Mouse (Mus musculus) stomach, embryonic 16.5 days (tissue): ENCODE measurements at regions not wholly inside any gene's neighbourhood (a gene's known extent, or its start where the extent isn't known, plus 50 kb on each side); places are given as distances from the start of the nearest gene placed in this dataset.
A peak's percentile ranks its signal among the peaks of the same experiment; 100 is the strongest.

Experiments used
- ATAC-seq: fragments of 200-750 bp; cut with Nextera tagmentation; 2 replicates; pipeline ENCODE4 v1.8.0; 2017; ENCODE audit warnings: moderate number of reproducible peaks, moderate TSS enrichment; ENCODE audit not compliant: insufficient read depth, low FRiP score
- H3K27ac ChIP-seq: fragments of 300-500 bp; sonication (generic); 2 replicates; pipeline ENCODE4 v1.5.1; 2014; ENCODE audit warnings: low read length
- H3K27me3 ChIP-seq: fragments of 300-500 bp; sonication (generic); 2 replicates; pipeline ENCODE4 v1.6.1; 2014; ENCODE audit warnings: low read length, control low read depth, mixed read lengths; ENCODE audit not compliant: control insufficient read depth, insufficient read depth
- H3K36me3 ChIP-seq: fragments of 300-500 bp; sonication (generic); 2 replicates; pipeline ENCODE4 v1.6.1; 2014; ENCODE audit warnings: low read length; ENCODE audit not compliant: control insufficient read depth, insufficient read depth
- H3K4me1 ChIP-seq: fragments of 300-500 bp; sonication (generic); 2 replicates; pipeline ENCODE4 v1.6.1; 2014; ENCODE audit warnings: low read length, control low read depth, mixed read lengths; ENCODE audit not compliant: control insufficient read depth, insufficient read depth
- H3K4me2 ChIP-seq: fragments of 300-500 bp; sonication (generic); 2 replicates; pipeline ENCODE4 v1.6.1; 2014; ENCODE audit warnings: low read depth, low read length, mixed read lengths
- H3K4me3 ChIP-seq: fragments of 300-500 bp; sonication (generic); replicated peaks from 2 replicates; pipeline ENCODE4 v1.5.1; 2014; ENCODE audit warnings: mild to moderate bottlenecking, low read length
- H3K9ac ChIP-seq: fragments of 300-500 bp; sonication (generic); 2 replicates; pipeline ENCODE4 v1.6.1; 2014; ENCODE audit warnings: low read length
- H3K9me3 ChIP-seq: fragments of 300-500 bp; sonication (generic); replicated peaks from 2 replicates; pipeline ENCODE4 v1.6.1; 2016; ENCODE audit warnings: low read length, control low read depth; ENCODE audit not compliant: control insufficient read depth
- WGBS: fragments of 180-500 bp; shearing (Covaris S2); extraction: QIAGEN DNeasy Blood & Tissue Kit; methylation state at CpG from one replicate; pipeline ENCODE4 v1.1.7; 2014; 5-methylcytosine and 5-hydroxymethylcytosine counted together

- ATAC-seq: no peak
- Histone ChIP-seq H3K4me1 (0 out of 2 replicates have a peak, but pooled peaks cover 3% of the 10 kb centered on the region), H3K4me2 (no peak overlapping the region), H3K9me3 (no peaks in the 10 kb centered on the region), H3K27me3 (no peaks in the 10 kb centered on the region), H3K36me3 (no peaks in the 10 kb centered on the region), H3K27ac (no peak overlapping the region), H3K9ac (no peak overlapping the region), H3K4me3 (no peak overlapping the region)
- 73% methylated on average over 7 of the region's 7 CpGs for WGBS
These were observed 63.6 kb upstream of the Ralgps2 start for GRCm38 (mm10) chr1:157003034-157003433.

GRCm38 (mm10) chr1:157002258-157002657, 62.8 kb upstream of the Ralgps2 start:
- 88% methylated on average over 2 of the region's 2 CpGs for WGBS
- ATAC-seq: no peak
- H3K9me3 ChIP-seq: no peaks in the 10 kb centered on the region
- no peaks in the 10 kb centered on the region for H3K27me3 ChIP-seq
- no peak overlapping the region for H3K4me3 ChIP-seq
- H3K4me1 ChIP-seq: peaks cover 3% of the 10 kb centered on the region; the same call in 1 of the 2 replicates
- no peaks in the 10 kb centered on the region for H3K36me3 ChIP-seq
- H3K9ac ChIP-seq: no peak overlapping the region
- no peak overlapping the region for H3K4me2 ChIP-seq
- no peak overlapping the region for H3K27ac ChIP-seq

GRCm38 (mm10) chr1:157001008-157001660, 61.7 kb upstream of the Ralgps2 start:
- H3K9ac ChIP-seq: no peak overlapping the region
- no peaks in the 10 kb centered on the region for H3K36me3 ChIP-seq
- no peak overlapping the region for H3K4me3 ChIP-seq
- H3K9me3 ChIP-seq: no peaks in the 10 kb centered on the region
- H3K4me1 ChIP-seq: peaks cover 3% of the 10 kb centered on the region; the same call in 1 of the 2 replicates
- H3K27me3 ChIP-seq: no peaks in the 10 kb centered on the region
- WGBS: 47% methylated on average over 6 of the region's 6 CpGs
- no peak overlapping the region for H3K4me2 ChIP-seq
- peak; percentile 67; the same call in 1 of the 2 replicates for ATAC-seq
- peak overlapping the region; percentile 68; the same call in 1 of the 2 replicates for H3K27ac ChIP-seq

- ATAC-seq: no peak
- H3K4me3 ChIP-seq: no peak overlapping the region
- H3K27me3 ChIP-seq: no peaks in the 10 kb centered on the region
- peak overlapping the region; percentile 66 for H3K27ac ChIP-seq
- no peak overlapping the region; the same call in 1 of the 2 replicates for H3K9ac ChIP-seq
- H3K36me3 ChIP-seq: no peaks in the 10 kb centered on the region
- no peak overlapping the region for H3K4me2 ChIP-seq
- WGBS: 56% methylated on average over 8 of the region's 8 CpGs
- H3K4me1 ChIP-seq: peaks cover 3% of the 10 kb centered on the region; the same call in 1 of the 2 replicates
- no peaks in the 10 kb centered on the region for H3K9me3 ChIP-seq
These were observed 60.5 kb upstream of the Ralgps2 start for GRCm38 (mm10) chr1:156999947-157000346.

GRCm38 (mm10) chr1:156999272-156999671, 59.8 kb upstream of the Ralgps2 start:
- no peak for ATAC-seq
- no peak overlapping the region for H3K27ac ChIP-seq
- 83% methylated on average over 8 of the region's 8 CpGs for WGBS
- H3K4me2 ChIP-seq: no peak overlapping the region
- H3K4me3 ChIP-seq: no peak overlapping the region
- no peaks in the 10 kb centered on the region for H3K27me3 ChIP-seq
- no peak overlapping the region for H3K9ac ChIP-seq
- H3K4me1 ChIP-seq: peaks cover 5% of the 10 kb centered on the region; the same call in 1 of the 2 replicates
- no peaks in the 10 kb centered on the region for H3K9me3 ChIP-seq
- no peaks in the 10 kb centered on the region for H3K36me3 ChIP-seq

- Histone ChIP-seq H3K9ac (no peak overlapping the region), H3K36me3 (no peaks in the 10 kb centered on the region), H3K4me2 (no peak overlapping the region), H3K9me3 (no peaks in the 10 kb centered on the region), H3K4me3 (no peak overlapping the region), H3K4me1 (peaks cover 8% of the 10 kb centered on the region; the same call in 1 of the 2 replicates), H3K27me3 (no peaks in the 10 kb centered on the region), H3K27ac (no peak overlapping the region)
- WGBS: 54% methylated on average over 12 of the region's 12 CpGs
- ATAC-seq: peak; percentile 42; the same call in 1 of the 2 replicates
These were observed 58.3 kb upstream of the Ralgps2 start for GRCm38 (mm10) chr1:156997476-156998305.

- Histone ChIP-seq H3K27me3 (no peaks in the 10 kb centered on the region), H3K36me3 (no peaks in the 10 kb centered on the region), H3K9ac (no peak overlapping the region), H3K4me1 (peaks cover 10% of the 10 kb centered on the region; the same call in 1 of the 2 replicates), H3K9me3 (no peaks in the 10 kb centered on the region), H3K4me3 (no peak overlapping the region), H3K27ac (peak overlapping the region; percentile 2; the same call in 1 of the 2 replicates), H3K4me2 (no peak overlapping the region)
- WGBS: 81% methylated on average over 10 of the region's 10 CpGs
- no peak for ATAC-seq
These were observed 57.6 kb upstream of the Ralgps2 start for GRCm38 (mm10) chr1:156997033-156997432.

GRCm38 (mm10) chr1:156996084-156996880, 56.9 kb upstream of the Ralgps2 start:
- 82% methylated on average over 10 of the region's 10 CpGs for WGBS
- H3K9ac ChIP-seq: no peak overlapping the region
- no peak overlapping the region for H3K4me2 ChIP-seq

More at GRCm38 (mm10) chr1:156996084-156996880, 56.9 kb upstream of the Ralgps2 start:
- no peak overlapping the region for H3K4me3 ChIP-seq
- peak overlapping the region; percentile 2; the same call in 1 of the 2 replicates for H3K27ac ChIP-seq
- ATAC-seq: no peak
- no peaks in the 10 kb centered on the region for H3K36me3 ChIP-seq
- peaks cover 9% of the 10 kb centered on the region; the same call in 1 of the 2 replicates for H3K4me1 ChIP-seq
- H3K9me3 ChIP-seq: no peaks in the 10 kb centered on the region
- no peaks in the 10 kb centered on the region for H3K27me3 ChIP-seq
